In genomic region chr5:75121646-75122045, GRCm38 (mm10) we compare ENCODE assay signal across 14 mouse cellular contexts. TPM values are rescaled to one million over a fixed set of nuclear protein-coding genes. Genes with fewer than 3 reads are reported as not detected.
DNase-seq lines count a peak whose midpoint lies in the region; ATAC-seq lines count a peak whose summit lies in the region.
"Had no signal": no experiment of that assay in that cellular context is flagged by ENCODE, and none has a peak within 500 bp of the region (broad histone marks: within the 10 kb centered on the region; RNA-seq: fewer than 3 reads in every experiment).

No protein-coding gene starts in this region.

- H3K4me2 ChIP-seq in limb, embryonic 15.5 days: no peak overlapping the region

- H3K36me3 ChIP-seq in limb, embryonic 15.5 days: no peaks in the 10 kb centered on the region

- H3K9ac ChIP-seq in limb, embryonic 15.5 days: no peak overlapping the region

- DNase-seq in layer of hippocampus, adult 8-10 months (ENCODE audit: low spot score in 2 of 2): peak; percentile 6 to 9
- DNase-seq in layer of hippocampus, postnatal 25 days (ENCODE audit: extremely low spot score in 1 of 2, low spot score in 1 of 2): no peak
- DNase-seq in brain, adult 2 months (ENCODE audit: low read depth, low spot score): peak; percentile 2
- peak; percentile 81 for DNase-seq in gastrocnemius, adult 18-20 months (ENCODE audit: low spot score)
- no peak for DNase-seq in cerebellum, postnatal 14 days
- no peak for DNase-seq in right cerebral cortex, postnatal 14 days
- DNase-seq: kidney, adult 9 months; spleen, adult 18-20 months; thymus, postnatal 36 days had no signal

- ATAC-seq in limb, embryonic 15.5 days (ENCODE audit: insufficient number of reproducible peaks, low FRiP score, low TSS enrichment, low read depth): peak; percentile 67
- no peak for ATAC-seq in megakaryocyte, adult 5-6 weeks (ENCODE audit: poor library complexity, severe bottlenecking)

- H3K27ac ChIP-seq in limb, embryonic 15.5 days: peak overlapping the region; percentile 67

- H3K9me3 ChIP-seq in limb, embryonic 15.5 days: no peaks in the 10 kb centered on the region

- no peak overlapping the region for H3K4me3 ChIP-seq in limb, embryonic 15.5 days

- H3K4me1 ChIP-seq in limb, embryonic 15.5 days: peaks cover 7% of the 10 kb centered on the region

- H3K27me3 ChIP-seq in limb, embryonic 15.5 days: no peaks in the 10 kb centered on the region

- WGBS in limb, embryonic 15.5 days: 31% methylated on average over 5 of the region's 5 CpGs

RNA-seq across cellular contexts. Expression of gene Pdgfra, which starts 30.4 kb away (rescaled TPM):
- 10 to 100 TPM; 35.8 to 45.2 (median 38.4) TPM for total RNA-seq in layer of hippocampus, adult 8-10 months (2022)
- 10 to 100 TPM; 44.3 to 45.7 TPM for total RNA-seq in layer of hippocampus, postnatal 25 days (2021)
- total RNA-seq in gastrocnemius, adult 18-20 months (2021): 10 to 100 TPM; 14.2 to 15.0 TPM
- 82.8 and 96.9 TPM in 2 replicates for polyA plus RNA-seq in limb, embryonic 15.5 days (2015; fragmentation: Nextera tagmentation; extraction: Ambion mirVana)
- total RNA-seq in megakaryocyte, adult 5-6 weeks (2015): 0.04 TPM in 1 of 2 replicates, not detected in the other
- 0.12 and 0.29 TPM in 2 replicates for total RNA-seq in megakaryocyte, adult 5-6 weeks (2017)
- total RNA-seq: hematopoietic stem cell, adult 5-6 weeks had no signal

RNA-seq across cellular contexts. Expression of gene Gsx2, which starts 46.2 kb away (rescaled TPM):
- total RNA-seq in layer of hippocampus, adult 8-10 months (2022): under 1 TPM in 3 of 4 experiments, not detected in 1; 0.30 to 0.67 (median 0.37) TPM
- under 1 TPM; 0.39 to 0.59 TPM for total RNA-seq in layer of hippocampus, postnatal 25 days (2021)
- total RNA-seq in gastrocnemius, adult 18-20 months (2021): not detected
- polyA plus RNA-seq in limb, embryonic 15.5 days (2015; fragmentation: Nextera tagmentation; extraction: Ambion mirVana): not detected in 2 replicates
- not detected in 2 replicates for total RNA-seq in megakaryocyte, adult 5-6 weeks (2015)
- not detected in 2 replicates for total RNA-seq in megakaryocyte, adult 5-6 weeks (2017)
- total RNA-seq: ES-E14; hematopoietic stem cell, adult 5-6 weeks; left cerebral cortex, postnatal 25 days had no signal

Comparison
In these comparisons a context has a peak if more than half of its experiments do, and no peak if none do; other contexts are left out.
1. DNase-seq: peak in layer of hippocampus, adult 8-10 months (2 of 2), brain, adult 2 months (single experiment) and gastrocnemius, adult 18-20 months (single experiment); none in layer of hippocampus, postnatal 25 days (0 of 2), cerebellum, postnatal 14 days (0 of 2) and right cerebral cortex, postnatal 14 days (single experiment).
2. RNA of gene Pdgfra, which starts 30.4 kb away (total RNA-seq): 44.3 to 45.7 TPM in layer of hippocampus, postnatal 25 days, 35.8 to 45.2 TPM in layer of hippocampus, adult 8-10 months and 14.2 to 15.0 TPM in gastrocnemius, adult 18-20 months; 0.04 to 0.29 TPM in megakaryocyte, adult 5-6 weeks; every median in the first group is over 10 times any median in the second.